Mouse (Mus musculus): ENCODE data around the gene Zic2. TPM values are rescaled to one million over a fixed set of nuclear protein-coding genes. Genes with fewer than 3 reads are reported as not detected.

The Zic2 gene
- polyA plus RNA-seq, 1 experiment: not detected

- H3K4me3 ChIP-seq (ENCODE audit: insufficient read depth, low read length): 0 out of 2 replicates have a peak within 1 kb of the TSS, but pooled peaks have one; percentile 3
- no peak for TF ChIP-seq POLR2A (IDR thresholded peaks at IDR 0.05; ENCODE audit: borderline replicate concordance, low read depth, low read length)
- no peak for TF ChIP-seq CTCF (IDR thresholded peaks at IDR 0.05; ENCODE audit: low read depth, low read length)
- no peaks in the 10 kb centered on the region for H3K4me1 ChIP-seq (ENCODE audit: control insufficient read depth, insufficient read depth, low read length)
- H3K27ac ChIP-seq (ENCODE audit: insufficient read depth, low read depth, low read length): no peak within 1 kb of the TSS
Observed at GRCm38 (mm10) chr14:122490441-122491328, 15.4 kb downstream of the Zic2 start, which contains the start of gene Gm10837. TSS of gene Gm10837 (plus strand) at chr14:122490586.

GRCm38 (mm10) chr14:122491521-122491920, 16.3 kb downstream of the Zic2 start:
- no peak for TF ChIP-seq POLR2A (IDR thresholded peaks at IDR 0.05; ENCODE audit: borderline replicate concordance, low read depth, low read length)
- TF ChIP-seq CTCF (IDR thresholded peaks at IDR 0.05; ENCODE audit: low read depth, low read length): no peak
- Histone ChIP-seq H3K4me3 (ENCODE audit: insufficient read depth, low read length) (no peak overlapping the region), H3K4me1 (ENCODE audit: control insufficient read depth, insufficient read depth, low read length) (no peaks in the 10 kb centered on the region), H3K27ac (ENCODE audit: insufficient read depth, low read depth, low read length) (no peak overlapping the region)

GRCm38 (mm10) chr14:122492015-122492414, 16.8 kb downstream of the Zic2 start:
- no peak for TF ChIP-seq POLR2A (IDR thresholded peaks at IDR 0.05; ENCODE audit: borderline replicate concordance, low read depth, low read length)
- no peak for TF ChIP-seq CTCF (IDR thresholded peaks at IDR 0.05; ENCODE audit: low read depth, low read length)
- H3K4me1 ChIP-seq (ENCODE audit: control insufficient read depth, insufficient read depth, low read length): no peaks in the 10 kb centered on the region
- H3K27ac ChIP-seq (ENCODE audit: insufficient read depth, low read depth, low read length): no peak overlapping the region
- H3K4me3 ChIP-seq (ENCODE audit: insufficient read depth, low read length): no peak overlapping the region

GRCm38 (mm10) chr14:122509058-122509457, 33.8 kb downstream of the Zic2 start:
- H3K27ac ChIP-seq (ENCODE audit: insufficient read depth, low read depth, low read length): no peak overlapping the region
- no peaks in the 10 kb centered on the region for H3K4me1 ChIP-seq (ENCODE audit: control insufficient read depth, insufficient read depth, low read length)
- TF ChIP-seq POLR2A (IDR thresholded peaks at IDR 0.05; ENCODE audit: borderline replicate concordance, low read depth, low read length): no peak
- no peak for TF ChIP-seq CTCF (IDR thresholded peaks at IDR 0.05; ENCODE audit: low read depth, low read length)
- H3K4me3 ChIP-seq (ENCODE audit: insufficient read depth, low read length): no peak overlapping the region

GRCm38 (mm10) chr14:122511519-122511918, 36.3 kb downstream of the Zic2 start:
- TF ChIP-seq CTCF (IDR thresholded peaks at IDR 0.05; ENCODE audit: low read depth, low read length) (no peak), POLR2A (IDR thresholded peaks at IDR 0.05; ENCODE audit: borderline replicate concordance, low read depth, low read length) (no peak)
- Histone ChIP-seq H3K4me1 (ENCODE audit: control insufficient read depth, insufficient read depth, low read length) (no peaks in the 10 kb centered on the region), H3K4me3 (ENCODE audit: insufficient read depth, low read length) (no peak overlapping the region), H3K27ac (ENCODE audit: insufficient read depth, low read depth, low read length) (no peak overlapping the region)

GRCm38 (mm10) chr14:122513511-122514036, 38.3 kb downstream of the Zic2 start:
- Histone ChIP-seq H3K27ac (ENCODE audit: insufficient read depth, low read depth, low read length) (no peak overlapping the region), H3K4me1 (ENCODE audit: control insufficient read depth, insufficient read depth, low read length) (no peaks in the 10 kb centered on the region), H3K4me3 (ENCODE audit: insufficient read depth, low read length) (no peak overlapping the region)
- no peak for TF ChIP-seq CTCF (IDR thresholded peaks at IDR 0.05; ENCODE audit: low read depth, low read length)
- TF ChIP-seq POLR2A (IDR thresholded peaks at IDR 0.05; ENCODE audit: borderline replicate concordance, low read depth, low read length): no peak

GRCm38 (mm10) chr14:122528475-122528874, 53.2 kb downstream of the Zic2 start:
- Histone ChIP-seq H3K27ac (ENCODE audit: insufficient read depth, low read depth, low read length) (no peak overlapping the region), H3K4me1 (ENCODE audit: control insufficient read depth, insufficient read depth, low read length) (no peaks in the 10 kb centered on the region), H3K4me3 (ENCODE audit: insufficient read depth, low read length) (no peak overlapping the region)
- no peak for TF ChIP-seq POLR2A (IDR thresholded peaks at IDR 0.05; ENCODE audit: borderline replicate concordance, low read depth, low read length)
- TF ChIP-seq CTCF (IDR thresholded peaks at IDR 0.05; ENCODE audit: low read depth, low read length): no peak

Other genes with a start within 250 kb of the Zic2 start
- gene Gm5089, start 24.3 kb upstream of the Zic2 start, polyA plus RNA-seq (2012; ENCODE audit: insufficient read depth, insufficient read length, missing spikeins): not detected in 2 replicates
- not detected in 2 replicates for gene Zic5, start 9.8 kb upstream of the Zic2 start, polyA plus RNA-seq (2012; ENCODE audit: insufficient read depth, insufficient read length, missing spikeins)
- gene Gm10837, start 15.2 kb downstream of the Zic2 start, polyA plus RNA-seq (2012; ENCODE audit: insufficient read depth, insufficient read length, missing spikeins): not detected in 2 replicates
- gene Pcca, start 58.9 kb downstream of the Zic2 start, polyA plus RNA-seq (2012; ENCODE audit: insufficient read depth, insufficient read length, missing spikeins): 26.3 and 27.1 TPM in 2 replicates